ENCODE assay signal across 8 mouse cellular contexts in the genomic region with DNA sequence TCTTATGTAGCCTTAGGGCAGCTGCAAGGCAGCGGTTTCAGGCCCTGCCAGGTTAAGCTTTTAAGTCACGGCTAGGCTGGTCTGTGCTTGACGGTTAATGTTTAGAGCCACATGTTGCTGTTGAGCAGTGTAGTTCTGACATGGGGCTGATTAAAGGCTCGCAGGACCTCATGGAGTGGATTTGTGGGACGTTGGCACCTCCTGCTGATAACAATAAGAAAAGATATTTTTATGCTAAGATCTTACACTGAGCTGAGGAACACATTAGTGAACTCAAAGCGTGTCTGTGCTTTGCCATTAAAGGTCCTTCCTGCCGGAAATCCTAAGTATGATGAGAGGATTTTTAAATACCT. TPM values are rescaled to one million over a fixed set of nuclear protein-coding genes. Genes with fewer than 3 reads are reported as not detected.
DNase-seq lines count a peak whose midpoint lies in the region; ATAC-seq and TF ChIP-seq lines count a peak whose summit lies in the region.

No protein-coding gene starts in this region.

- H3K9ac ChIP-seq in midbrain, embryonic 16.5 days (ENCODE audit: low read depth, low read length), result no peak overlapping the region

- H3K27ac ChIP-seq in kidney, adult 2 months (ENCODE audit: insufficient read depth, low read depth, low read length), result peak overlapping the region; percentile 56
- H3K27ac ChIP-seq in midbrain, embryonic 16.5 days (ENCODE audit: low read length), result peak overlapping the region; percentile 0; the same call in 1 of the 2 replicates

- peak overlapping the region; percentile 24; the same call in 1 of the 2 replicates for H3K4me3 ChIP-seq in kidney, adult 2 months (ENCODE audit: insufficient read depth, low read depth, low read length)
- H3K4me3 ChIP-seq in midbrain, embryonic 16.5 days (ENCODE audit: low read depth, low read length), result no peak overlapping the region

- H3K4me2 ChIP-seq in midbrain, embryonic 16.5 days (ENCODE audit: low read length), result no peak overlapping the region; the same call in 1 of the 2 replicates

- peak; percentile 39 for ATAC-seq in common myeloid progenitor, adult 5-6 weeks (replicated peaks; ENCODE audit: low read depth, poor library complexity, severe bottlenecking)
- peak; percentile 47 for ATAC-seq in midbrain, embryonic 16.5 days

- H3K36me3 ChIP-seq in kidney, adult 2 months (ENCODE audit: control insufficient read depth, insufficient read depth, low read length), result no peaks in the 10 kb centered on the region
- peaks cover 16% of the 10 kb centered on the region for H3K36me3 ChIP-seq in midbrain, embryonic 16.5 days (ENCODE audit: control insufficient read depth, insufficient read depth, low read length)

- TF ChIP-seq CTCF in kidney, adult 2 months (conservative IDR thresholded peaks at IDR 0.05; ENCODE audit: insufficient read depth, insufficient read length, low read depth, low read length), result no peak

- no peak for TF ChIP-seq POLR2A in kidney, adult 2 months (IDR thresholded peaks at IDR 0.05; ENCODE audit: low read depth, low read length)

- no peaks in the 10 kb centered on the region for H3K27me3 ChIP-seq in kidney, adult 2 months (replicated peaks; ENCODE audit: control insufficient read depth, insufficient read depth, low read length)
- H3K27me3 ChIP-seq in midbrain, embryonic 16.5 days (ENCODE audit: control insufficient read depth, insufficient read depth, low read depth, low read length), result no peaks in the 10 kb centered on the region

- DNase-seq in lung, postnatal 14 days, result peak; percentile 5
- no peak for DNase-seq in lung, postnatal 36 days
- DNase-seq in kidney, adult 2 months, result peak; percentile 38
- no peak for DNase-seq in gastrocnemius, postnatal 25 days
- no peak for DNase-seq in lung, postnatal 4 days
- DNase-seq in gastrocnemius, adult 18-20 months (ENCODE audit: low spot score), result no peak

- H3K4me1 ChIP-seq in kidney, adult 2 months (ENCODE audit: control insufficient read depth, insufficient read depth, low read length), result peaks cover 3% of the 10 kb centered on the region; the same call in 1 of the 2 replicates
- no peaks in the 10 kb centered on the region for H3K4me1 ChIP-seq in midbrain, embryonic 16.5 days (ENCODE audit: control insufficient read depth, insufficient read depth, low read length)

- no peaks in the 10 kb centered on the region for H3K9me3 ChIP-seq in midbrain, embryonic 16.5 days (replicated peaks; ENCODE audit: control insufficient read depth, low read length, poor library complexity, severe bottlenecking)

- WGBS in kidney, adult 2 months, result 25% methylated on average over 7 of the region's 7 CpGs
- 45% methylated on average over 7 of the region's 7 CpGs for WGBS in midbrain, embryonic 16.5 days

RNA-seq across cellular contexts. Expression of a gene that starts 53.9 kb away (rescaled TPM):
- 4.7 TPM in 1 of 2 replicates, not detected in the other for total RNA-seq in common myeloid progenitor, adult 5-6 weeks (2017)
- polyA plus RNA-seq in kidney, adult 2 months (2012; rRNA removed), result 1.5 and 1.9 TPM in 2 replicates
- polyA plus RNA-seq in midbrain, embryonic 16.5 days (2015; fragmentation: Nextera tagmentation; extraction: Ambion mirVana), result 13.3 and 20.5 TPM in 2 replicates
- not detected for total RNA-seq in gastrocnemius, postnatal 25 days (2021)
- total RNA-seq in gastrocnemius, adult 18-20 months (2021), result not detected

Comparison
In these comparisons a context has a peak if more than half of its experiments do, and no peak if none do; other contexts are left out.
1. DNase-seq: peak in lung, postnatal 14 days (single experiment) and kidney, adult 2 months (single experiment); none in lung, postnatal 36 days (single experiment), gastrocnemius, postnatal 25 days (single experiment), lung, postnatal 4 days (0 of 2) and gastrocnemius, adult 18-20 months (single experiment).